Mouse (Mus musculus): ENCODE measurements around the gene Elp5. TPM values are rescaled to one million over a fixed set of nuclear protein-coding genes. Genes with fewer than 3 reads are reported as not detected.

Gene Elp5
- polyA plus RNA-seq, 1 experiment from 2014 or later = 127 TPM

- 93% methylated on average over 8 of the region's 8 CpGs for WGBS
- no peak overlapping the region for H3K27ac ChIP-seq (replicated peaks)
- H3K9me3 ChIP-seq = no peaks in the 10 kb centered on the region
- H3K9ac ChIP-seq (replicated peaks) = no peak overlapping the region
- H3K4me3 ChIP-seq = no peak overlapping the region
- H3K4me1 ChIP-seq = peaks cover 24% of the 10 kb centered on the region
- H3K4me2 ChIP-seq (replicated peaks) = no peak overlapping the region
- no peaks in the 10 kb centered on the region for H3K27me3 ChIP-seq
- H3K36me3 ChIP-seq = peaks cover 56% of the 10 kb centered on the region
- no peak for ATAC-seq (ENCODE audit: low FRiP score, low read depth)
Observed at GRCm38 (mm10) chr11:69984431-69984830, 2.1 kb upstream of the Elp5 start.

- Histone ChIP-seq H3K4me1 (peaks cover 29% of the 10 kb centered on the region), H3K27ac (replicated peaks) (no peak overlapping the region), H3K9ac (replicated peaks) (peak overlapping the region; percentile 99; the same call in 1 of the 2 replicates), H3K4me3 (peak overlapping the region; percentile 100; the same call in 1 of the 2 replicates), H3K9me3 (no peaks in the 10 kb centered on the region), H3K27me3 (no peaks in the 10 kb centered on the region), H3K4me2 (replicated peaks) (peak overlapping the region; percentile 85; the same call in 1 of the 2 replicates), H3K36me3 (peaks cover 51% of the 10 kb centered on the region)
- ATAC-seq (ENCODE audit: low FRiP score, low read depth) = no peak
- WGBS = 92% methylated on average over 4 of the region's 4 CpGs
Observed at GRCm38 (mm10) chr11:69983377-69983776, 1.1 kb upstream of the Elp5 start.

GRCm38 (mm10) chr11:69982877-69983276 lies 560 bp upstream of the Elp5 start:
- Histone ChIP-seq H3K4me2 (replicated peaks) (peak overlapping the region; percentile 85), H3K4me1 (peaks cover 29% of the 10 kb centered on the region), H3K27ac (replicated peaks) (no peak overlapping the region), H3K27me3 (no peaks in the 10 kb centered on the region), H3K9ac (replicated peaks) (peak overlapping the region; percentile 99), H3K36me3 (peaks cover 51% of the 10 kb centered on the region), H3K4me3 (peak overlapping the region; percentile 100; the same call in 1 of the 2 replicates), H3K9me3 (no peaks in the 10 kb centered on the region)
- no peak for ATAC-seq (ENCODE audit: low FRiP score, low read depth)
- WGBS = 30% methylated on average over 5 of the region's 5 CpGs

GRCm38 (mm10) chr11:69981141-69981762 lies 1.1 kb downstream of the Elp5 start, which contains the start of gene Ctdnep1:
Gene Ctdnep1 (plus strand): TSS chr11:69981156.
- H3K27me3 ChIP-seq = no peaks in the 10 kb centered on the region
- ATAC-seq (ENCODE audit: low FRiP score, low read depth) = peak; percentile 57
- peaks cover 29% of the 10 kb centered on the region for H3K4me1 ChIP-seq
- peak within 1 kb of the TSS; percentile 99 for H3K9ac ChIP-seq (replicated peaks)
- H3K9me3 ChIP-seq = no peaks in the 10 kb centered on the region
- peaks cover 48% of the 10 kb centered on the region for H3K36me3 ChIP-seq
- H3K4me2 ChIP-seq (replicated peaks) = peak within 1 kb of the TSS; percentile 85
- H3K27ac ChIP-seq (replicated peaks) = peak within 1 kb of the TSS; percentile 99
- under 1% methylated on average over 39 of the region's 43 CpGs for WGBS
- H3K4me3 ChIP-seq = peak within 1 kb of the TSS; percentile 100

- WGBS = 1% methylated on average over 38 of the region's 60 CpGs
- peak overlapping the region; percentile 99 for H3K27ac ChIP-seq (replicated peaks)
- ATAC-seq (ENCODE audit: low FRiP score, low read depth) = peak; percentile 93
Observed at GRCm38 (mm10) chr11:69980196-69981140, 1.8 kb downstream of the Elp5 start.

GRCm38 (mm10) chr11:69979827-69980195 lies 2.5 kb downstream of the Elp5 start:
- no peak for ATAC-seq (ENCODE audit: low FRiP score, low read depth)

More at GRCm38 (mm10) chr11:69980196-69981140, 1.8 kb downstream of the Elp5 start:
- peak overlapping the region; percentile 99 for H3K9ac ChIP-seq (replicated peaks)
- peaks cover 46% of the 10 kb centered on the region for H3K36me3 ChIP-seq
- H3K4me2 ChIP-seq (replicated peaks) = peak overlapping the region; percentile 85
- H3K9me3 ChIP-seq = no peaks in the 10 kb centered on the region
- no peaks in the 10 kb centered on the region for H3K27me3 ChIP-seq
- peak overlapping the region; percentile 100 for H3K4me3 ChIP-seq
- H3K4me1 ChIP-seq = peaks cover 29% of the 10 kb centered on the region

GRCm38 (mm10) chr11:69976271-69976670 lies 6.0 kb downstream of the Elp5 start:
- H3K36me3 ChIP-seq = peaks cover 66% of the 10 kb centered on the region
- ATAC-seq (ENCODE audit: low FRiP score, low read depth) = no peak
- 89% methylated on average over 4 of the region's 4 CpGs for WGBS

More at GRCm38 (mm10) chr11:69979827-69980195, 2.5 kb downstream of the Elp5 start:
- Histone ChIP-seq H3K36me3 (peaks cover 46% of the 10 kb centered on the region), H3K9ac (replicated peaks) (peak overlapping the region; percentile 99), H3K4me1 (peaks cover 29% of the 10 kb centered on the region), H3K27me3 (no peaks in the 10 kb centered on the region), H3K4me3 (peak overlapping the region; percentile 100), H3K9me3 (no peaks in the 10 kb centered on the region), H3K4me2 (replicated peaks) (peak overlapping the region; percentile 85), H3K27ac (replicated peaks) (peak overlapping the region; percentile 99)
- WGBS = 4% methylated on average over 16 of the region's 16 CpGs

GRCm38 (mm10) chr11:69974907-69975306 lies 7.4 kb downstream of the Elp5 start:
- no peak for ATAC-seq (ENCODE audit: low FRiP score, low read depth)
- H3K4me3 ChIP-seq = no peak overlapping the region
- H3K27me3 ChIP-seq = no peaks in the 10 kb centered on the region
- 95% methylated on average over 2 of the region's 2 CpGs for WGBS
- H3K27ac ChIP-seq (replicated peaks) = no peak overlapping the region
- peaks cover 76% of the 10 kb centered on the region for H3K36me3 ChIP-seq
- no peak overlapping the region for H3K4me2 ChIP-seq (replicated peaks)
- no peak overlapping the region for H3K9ac ChIP-seq (replicated peaks)
- no peaks in the 10 kb centered on the region for H3K9me3 ChIP-seq
- peaks cover 7% of the 10 kb centered on the region for H3K4me1 ChIP-seq

More at GRCm38 (mm10) chr11:69976271-69976670, 6.0 kb downstream of the Elp5 start:
- no peaks in the 10 kb centered on the region for H3K9me3 ChIP-seq
- H3K4me3 ChIP-seq = no peak overlapping the region
- no peak overlapping the region for H3K27ac ChIP-seq (replicated peaks)
- no peak overlapping the region for H3K4me2 ChIP-seq (replicated peaks)
- H3K27me3 ChIP-seq = no peaks in the 10 kb centered on the region
- peaks cover 7% of the 10 kb centered on the region for H3K4me1 ChIP-seq
- H3K9ac ChIP-seq (replicated peaks) = no peak overlapping the region

- peaks cover 31% of the 10 kb centered on the region for H3K27me3 ChIP-seq
- peaks cover 75% of the 10 kb centered on the region for H3K36me3 ChIP-seq
- H3K4me2 ChIP-seq (replicated peaks) = no peak overlapping the region
- no peak for ATAC-seq (ENCODE audit: low FRiP score, low read depth)
- WGBS = 92% methylated on average over 3 of the region's 3 CpGs
- H3K27ac ChIP-seq (replicated peaks) = no peak overlapping the region
- no peak overlapping the region for H3K4me3 ChIP-seq
- H3K4me1 ChIP-seq = peaks cover 11% of the 10 kb centered on the region
- H3K9ac ChIP-seq (replicated peaks) = no peak overlapping the region
- H3K9me3 ChIP-seq = no peaks in the 10 kb centered on the region
Observed at GRCm38 (mm10) chr11:69970775-69971174, 11.5 kb downstream of the Elp5 start.

GRCm38 (mm10) chr11:69970222-69970621 lies 12.1 kb downstream of the Elp5 start:
- no peak overlapping the region for H3K9ac ChIP-seq (replicated peaks)
- H3K4me3 ChIP-seq = no peak overlapping the region
- H3K9me3 ChIP-seq = no peaks in the 10 kb centered on the region
- peaks cover 11% of the 10 kb centered on the region for H3K4me1 ChIP-seq
- H3K4me2 ChIP-seq (replicated peaks) = no peak overlapping the region
- H3K27ac ChIP-seq (replicated peaks) = no peak overlapping the region
- no peak for ATAC-seq (ENCODE audit: low FRiP score, low read depth)
- peaks cover 70% of the 10 kb centered on the region for H3K36me3 ChIP-seq
- WGBS = 90% methylated on average over 6 of the region's 6 CpGs
- peaks cover 37% of the 10 kb centered on the region for H3K27me3 ChIP-seq

- no peak for ATAC-seq (ENCODE audit: low FRiP score, low read depth)
- Histone ChIP-seq H3K9me3 (no peaks in the 10 kb centered on the region), H3K27me3 (peaks cover 51% of the 10 kb centered on the region)
Observed at GRCm38 (mm10) chr11:69968793-69969192, 13.5 kb downstream of the Elp5 start.

More at GRCm38 (mm10) chr11:69968793-69969192, 13.5 kb downstream of the Elp5 start:
- Histone ChIP-seq H3K4me1 (peaks cover 11% of the 10 kb centered on the region), H3K4me3 (no peak overlapping the region), H3K36me3 (peaks cover 55% of the 10 kb centered on the region), H3K4me2 (replicated peaks) (no peak overlapping the region), H3K27ac (replicated peaks) (no peak overlapping the region), H3K9ac (replicated peaks) (no peak overlapping the region)
- 91% methylated on average over 4 of the region's 4 CpGs for WGBS
